Mouse (Mus musculus): ENCODE measurements around the gene Fam228b. TPM values are rescaled to one million over a fixed set of nuclear protein-coding genes. Genes with fewer than 3 reads are reported as not detected.
"Not testable (repeated sequence)": the region's sequence is repeated elsewhere in the genome, so short reads cannot be mapped to it uniquely, and the experiment has no call there.

Gene Fam228b
- polyA plus RNA-seq, 1 experiment from 2014 or later, result 5.6 TPM

GRCm38 (mm10) chr12:4781725-4782404 is 12.8 kb upstream of the Fam228b start:
- H3K4me1 ChIP-seq; H3K4me3 ChIP-seq; H3K9me3 ChIP-seq; H3K36me3 ChIP-seq; H3K4me2 ChIP-seq (replicated peaks); H3K27me3 ChIP-seq; ATAC-seq (ENCODE audit: low FRiP score, low read depth); H3K9ac ChIP-seq; H3K27ac ChIP-seq: not testable (repeated sequence)
- WGBS, result 84% methylated on average over 9 of the region's 9 CpGs

- no peak overlapping the region for H3K9ac ChIP-seq
- H3K36me3 ChIP-seq, result no peaks in the 10 kb centered on the region
- H3K27me3 ChIP-seq, result no peaks in the 10 kb centered on the region
- H3K27ac ChIP-seq, result no peak overlapping the region
- ATAC-seq (ENCODE audit: low FRiP score, low read depth), result no peak
- 89% methylated on average over 1 of the region's 1 CpGs for WGBS
- H3K9me3 ChIP-seq, result no peaks in the 10 kb centered on the region
- no peak overlapping the region for H3K4me2 ChIP-seq (replicated peaks)
- no peak overlapping the region for H3K4me3 ChIP-seq
- no peaks in the 10 kb centered on the region for H3K4me1 ChIP-seq
These were observed 12.2 kb upstream of the Fam228b start for GRCm38 (mm10) chr12:4781270-4781669.

- WGBS, result 67% methylated on average over 2 of the region's 2 CpGs
These were observed 11.2 kb upstream of the Fam228b start for GRCm38 (mm10) chr12:4780245-4780644.

GRCm38 (mm10) chr12:4777734-4778133 is 8.7 kb upstream of the Fam228b start:
- Histone ChIP-seq H3K4me3 (no peak overlapping the region), H3K27me3 (no peaks in the 10 kb centered on the region), H3K9me3 (no peaks in the 10 kb centered on the region), H3K4me1 (no peaks in the 10 kb centered on the region), H3K36me3 (no peaks in the 10 kb centered on the region), H3K9ac (no peak overlapping the region), H3K4me2 (replicated peaks) (no peak overlapping the region), H3K27ac (no peak overlapping the region)
- no peak for ATAC-seq (ENCODE audit: low FRiP score, low read depth)
- WGBS, result 85% methylated on average over 6 of the region's 6 CpGs

More at GRCm38 (mm10) chr12:4780245-4780644, 11.2 kb upstream of the Fam228b start:
- H3K9me3 ChIP-seq, result no peaks in the 10 kb centered on the region
- no peaks in the 10 kb centered on the region for H3K27me3 ChIP-seq
- no peak overlapping the region for H3K4me2 ChIP-seq (replicated peaks)
- H3K4me1 ChIP-seq, result no peaks in the 10 kb centered on the region
- no peak overlapping the region for H3K4me3 ChIP-seq
- no peak for ATAC-seq (ENCODE audit: low FRiP score, low read depth)
- H3K9ac ChIP-seq, result no peak overlapping the region
- H3K27ac ChIP-seq, result no peak overlapping the region
- H3K36me3 ChIP-seq, result no peaks in the 10 kb centered on the region

- Histone ChIP-seq H3K27ac (no peak overlapping the region), H3K4me1 (no peaks in the 10 kb centered on the region), H3K9me3 (no peaks in the 10 kb centered on the region), H3K4me2 (replicated peaks) (no peak overlapping the region), H3K9ac (no peak overlapping the region), H3K4me3 (no peak overlapping the region), H3K27me3 (no peaks in the 10 kb centered on the region), H3K36me3 (no peaks in the 10 kb centered on the region)
- no peak for ATAC-seq (ENCODE audit: low FRiP score, low read depth)
- WGBS, result 77% methylated on average over 9 of the region's 9 CpGs
These were observed 6.5 kb upstream of the Fam228b start for GRCm38 (mm10) chr12:4775588-4775949.

- Histone ChIP-seq H3K4me2 (replicated peaks) (no peak overlapping the region), H3K27ac (no peak overlapping the region), H3K4me1 (no peaks in the 10 kb centered on the region), H3K9ac (no peak overlapping the region), H3K27me3 (no peaks in the 10 kb centered on the region), H3K36me3 (no peaks in the 10 kb centered on the region), H3K4me3 (no peak overlapping the region), H3K9me3 (no peaks in the 10 kb centered on the region)
- WGBS, result 90% methylated on average over 8 of the region's 8 CpGs
- ATAC-seq (ENCODE audit: low FRiP score, low read depth), result no peak
These were observed 6.0 kb upstream of the Fam228b start for GRCm38 (mm10) chr12:4774895-4775587.

- Histone ChIP-seq H3K27me3 (no peaks in the 10 kb centered on the region), H3K4me3 (peak overlapping the region; percentile 64), H3K4me1 (0 out of 2 replicates have a peak, but pooled peaks cover 4% of the 10 kb centered on the region), H3K9me3 (no peaks in the 10 kb centered on the region), H3K27ac (peak overlapping the region; percentile 85), H3K9ac (peak overlapping the region; percentile 82), H3K4me2 (replicated peaks) (peak overlapping the region; percentile 74), H3K36me3 (no peaks in the 10 kb centered on the region)
- WGBS, result 22% methylated on average over 13 of the region's 13 CpGs
- ATAC-seq (ENCODE audit: low FRiP score, low read depth), result peak; percentile 46
These were observed 261 bp upstream of the Fam228b start for GRCm38 (mm10) chr12:4769333-4769723.

- no peaks in the 10 kb centered on the region for H3K4me1 ChIP-seq
- H3K27ac ChIP-seq, result no peak overlapping the region
- no peaks in the 10 kb centered on the region for H3K9me3 ChIP-seq
- H3K27me3 ChIP-seq, result no peaks in the 10 kb centered on the region
- WGBS, result 78% methylated on average over 1 of the region's 1 CpGs
- no peak overlapping the region for H3K4me3 ChIP-seq
- H3K4me2 ChIP-seq (replicated peaks), result no peak overlapping the region
- H3K9ac ChIP-seq, result no peak overlapping the region
- H3K36me3 ChIP-seq, result peaks cover 3% of the 10 kb centered on the region; the same call in 1 of the 2 replicates
- no peak for ATAC-seq (ENCODE audit: low FRiP score, low read depth)
These were observed 12.0 kb downstream of the Fam228b start for GRCm38 (mm10) chr12:4757060-4757459.

- WGBS, result 89% methylated on average over 4 of the region's 4 CpGs
- not testable (repeated sequence) for H3K36me3 ChIP-seq; H3K27ac ChIP-seq; H3K4me3 ChIP-seq; H3K27me3 ChIP-seq; H3K9ac ChIP-seq; H3K9me3 ChIP-seq; ATAC-seq (ENCODE audit: low FRiP score, low read depth); H3K4me1 ChIP-seq; H3K4me2 ChIP-seq (replicated peaks)
These were observed 14.6 kb downstream of the Fam228b start for GRCm38 (mm10) chr12:4754451-4754850.

- Histone ChIP-seq H3K36me3 (no peaks in the 10 kb centered on the region), H3K4me3 (no peak overlapping the region), H3K4me2 (replicated peaks) (no peak overlapping the region), H3K4me1 (no peaks in the 10 kb centered on the region), H3K9me3 (no peaks in the 10 kb centered on the region), H3K9ac (no peak overlapping the region), H3K27ac (no peak overlapping the region), H3K27me3 (no peaks in the 10 kb centered on the region)
- 89% methylated on average over 10 of the region's 10 CpGs for WGBS
- ATAC-seq (ENCODE audit: low FRiP score, low read depth), result no peak
These were observed 24.6 kb downstream of the Fam228b start for GRCm38 (mm10) chr12:4744486-4744885.

- no peaks in the 10 kb centered on the region for H3K36me3 ChIP-seq
- no peaks in the 10 kb centered on the region for H3K4me1 ChIP-seq
- no peak overlapping the region for H3K27ac ChIP-seq
- H3K27me3 ChIP-seq, result no peaks in the 10 kb centered on the region
- no peak overlapping the region for H3K9ac ChIP-seq
- H3K4me2 ChIP-seq (replicated peaks), result no peak overlapping the region
- no peaks in the 10 kb centered on the region for H3K9me3 ChIP-seq
- 86% methylated on average over 3 of the region's 3 CpGs for WGBS
- ATAC-seq (ENCODE audit: low FRiP score, low read depth), result no peak
- H3K4me3 ChIP-seq, result no peak overlapping the region
These were observed 26.9 kb downstream of the Fam228b start for GRCm38 (mm10) chr12:4742183-4742582.

- Histone ChIP-seq H3K27ac (no peak overlapping the region), H3K4me1 (no peaks in the 10 kb centered on the region), H3K27me3 (no peaks in the 10 kb centered on the region), H3K36me3 (no peaks in the 10 kb centered on the region), H3K9me3 (no peaks in the 10 kb centered on the region), H3K9ac (no peak overlapping the region), H3K4me3 (no peak overlapping the region), H3K4me2 (replicated peaks) (no peak overlapping the region)
- 85% methylated on average over 7 of the region's 7 CpGs for WGBS
- ATAC-seq (ENCODE audit: low FRiP score, low read depth), result no peak
These were observed 28.2 kb downstream of the Fam228b start for GRCm38 (mm10) chr12:4740823-4741222.

Data from limb, embryonic 13.5 days (tissue).